Mouse (Mus musculus) limb, embryonic 14.5 days (tissue): ENCODE results near the gene Pan2. TPM values are rescaled to one million over a fixed set of nuclear protein-coding genes. Genes with fewer than 3 reads are reported as not detected.

Source experiments
- ATAC-seq: fragments of 200-750 bp; cut with Nextera tagmentation; 2 replicates; pipeline ENCODE4 v1.8.0; 2017; ENCODE audit warnings: low read depth, moderate number of reproducible peaks, moderate TSS enrichment; ENCODE audit not compliant: low FRiP score
- DNase-seq: peaks from one replicate; pipeline ENCODE4 v3.0.0-alpha.2; 2015; ENCODE audit warnings: low spot score
- H3K27ac ChIP-seq: fragments of 300-500 bp; sonication (generic); replicated peaks from 2 replicates; pipeline ENCODE4 v1.5.1; 2014; ENCODE audit warnings: low read depth, mild to moderate bottlenecking, low read length, moderate library complexity, mixed read lengths
- H3K27me3 ChIP-seq: fragments of 300-500 bp; sonication (generic); 2 replicates; pipeline ENCODE4 v1.6.1; 2014; ENCODE audit warnings: low read length, mixed read lengths; ENCODE audit not compliant: control insufficient read depth, insufficient read depth
- H3K36me3 ChIP-seq: fragments of 300-500 bp; sonication (generic); 2 replicates; pipeline ENCODE4 v1.6.1; 2014; ENCODE audit warnings: mild to moderate bottlenecking, low read length, moderate library complexity, mixed read lengths; ENCODE audit not compliant: control insufficient read depth, insufficient read depth
- H3K4me1 ChIP-seq: fragments of 300-500 bp; sonication (generic); 2 replicates; pipeline ENCODE4 v1.6.1; 2014; ENCODE audit warnings: antibody characterized with exemption, low read length, mixed read lengths; ENCODE audit not compliant: control insufficient read depth, insufficient read depth
- H3K4me2 ChIP-seq: fragments of 300-500 bp; sonication (generic); replicated peaks from 2 replicates; pipeline ENCODE4 v1.6.1; 2014; ENCODE audit warnings: low read depth, mild to moderate bottlenecking, low read length, moderate library complexity; ENCODE audit not compliant: severe bottlenecking
- H3K4me3 ChIP-seq: fragments of 300-500 bp; sonication (generic); replicated peaks from 2 replicates; pipeline ENCODE4 v1.5.1; 2014; ENCODE audit warnings: low read length
- H3K9ac ChIP-seq: fragments of 300-500 bp; sonication (generic); 2 replicates; pipeline ENCODE4 v1.6.1; 2014; ENCODE audit warnings: mild to moderate bottlenecking, low read depth, low read length, moderate library complexity; ENCODE audit not compliant: severe bottlenecking
- H3K9me3 ChIP-seq: fragments of 300-500 bp; sonication (generic); 2 replicates; pipeline ENCODE4 v1.6.1; 2016; ENCODE audit warnings: low read length; ENCODE audit not compliant: control insufficient read depth
- POLR2A ChIP-seq: fragments of 200-500 bp; IDR thresholded peaks from 2 replicates; pipeline ENCODE4 v1.8.0; 2012; ENCODE audit warnings: inconsistent platforms, mild to moderate bottlenecking, moderate library complexity, borderline replicate concordance; ENCODE audit not compliant: insufficient read depth, insufficient read length; ENCODE audit errors: extremely low read depth
- WGBS: fragments of 180-500 bp; shearing (Covaris S2); extraction: QIAGEN DNeasy Blood & Tissue Kit; methylation state at CpG from one replicate; pipeline ENCODE4 v1.1.7; 2014; 5-methylcytosine and 5-hydroxymethylcytosine counted together
- polyA plus RNA-seq, 2 experiments: library from polyadenylated mRNA; depleted of rRNA in 1 of 2; stranded (reverse) in 1 of 2; unstranded in 1 of 2; fragments of >200 nt; fragmentation: Nextera tagmentation in 1 of 2; extraction: Ambion mirVana in 1 of 2; gene quantifications; 2 replicates each; pipeline versions ENCODE4 v1.2.1 to v1.2.3; 2012 to 2014

The Pan2 gene
- polyA plus RNA-seq, 2 experiments, result 26.6 to 49.7 TPM

GRCm38 (mm10) chr10:128296370-128297090 is 6.6 kb upstream of the Pan2 start:
- Histone ChIP-seq H3K9me3 (no peaks in the 10 kb centered on the region), H3K27me3 (no peaks in the 10 kb centered on the region), H3K4me1 (peaks cover 2% of the 10 kb centered on the region; the same call in 1 of the 2 replicates), H3K9ac (no peak overlapping the region), H3K36me3 (peaks cover 19% of the 10 kb centered on the region), H3K4me3 (no peak overlapping the region), H3K4me2 (no peak overlapping the region), H3K27ac (no peak overlapping the region)
- WGBS, result 75% methylated on average over 13 of the region's 13 CpGs
- no peak for DNase-seq
- TF ChIP-seq POLR2A, result no peak
- ATAC-seq, result no peak

- no peaks in the 10 kb centered on the region for H3K27me3 ChIP-seq
- H3K27ac ChIP-seq, result no peak overlapping the region
- TF ChIP-seq POLR2A, result no peak
- DNase-seq (no peak), ATAC-seq (no peak)
- no peak overlapping the region for H3K9ac ChIP-seq
- H3K9me3 ChIP-seq, result no peaks in the 10 kb centered on the region
- peaks cover 4% of the 10 kb centered on the region; the same call in 1 of the 2 replicates for H3K4me1 ChIP-seq
- peaks cover 12% of the 10 kb centered on the region for H3K36me3 ChIP-seq
- WGBS, result 58% methylated on average over 4 of the region's 4 CpGs
- H3K4me3 ChIP-seq, result no peak overlapping the region
- H3K4me2 ChIP-seq, result no peak overlapping the region
Measured at GRCm38 (mm10) chr10:128297221-128297620, 5.9 kb upstream of the Pan2 start.

GRCm38 (mm10) chr10:128297622-128298021 is 5.5 kb upstream of the Pan2 start:
- peaks cover 7% of the 10 kb centered on the region; the same call in 1 of the 2 replicates for H3K4me1 ChIP-seq
- no peak overlapping the region for H3K4me3 ChIP-seq
- 60% methylated on average over 11 of the region's 11 CpGs for WGBS
- no peak overlapping the region for H3K27ac ChIP-seq
- H3K27me3 ChIP-seq, result no peaks in the 10 kb centered on the region
- ATAC-seq (0 out of 2 replicates have a peak, but pooled peaks have one; percentile 38), DNase-seq (peak; percentile 36)
- TF ChIP-seq POLR2A, result no peak
- H3K9me3 ChIP-seq, result no peaks in the 10 kb centered on the region
- H3K9ac ChIP-seq, result no peak overlapping the region
- H3K36me3 ChIP-seq, result peaks cover 8% of the 10 kb centered on the region
- H3K4me2 ChIP-seq, result no peak overlapping the region

DNA sequence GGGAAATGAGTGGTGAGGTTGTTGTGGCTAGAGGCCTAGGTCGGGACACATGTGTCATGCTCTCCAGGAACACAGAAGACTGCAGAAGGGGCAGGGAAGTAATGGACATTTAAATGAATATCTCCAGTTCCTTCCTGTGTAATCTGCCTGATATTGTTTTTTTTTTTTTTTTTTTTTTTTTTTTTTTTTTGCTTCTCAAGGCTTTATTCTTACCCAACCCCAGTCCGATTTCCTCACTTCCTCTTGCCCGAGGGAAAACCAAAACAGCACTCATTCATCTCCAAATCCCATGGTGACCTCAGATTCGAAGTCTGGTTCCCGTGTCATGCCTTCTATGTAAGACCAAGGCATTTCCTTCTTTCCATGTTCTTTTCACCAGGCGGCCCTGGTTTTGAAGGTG is 4.9 kb upstream of the Pan2 start:
- Histone ChIP-seq H3K36me3 (peaks cover 4% of the 10 kb centered on the region; the same call in 1 of the 2 replicates), H3K4me2 (no peak overlapping the region), H3K4me3 (no peak overlapping the region), H3K27me3 (no peaks in the 10 kb centered on the region), H3K9me3 (no peaks in the 10 kb centered on the region), H3K9ac (no peak overlapping the region), H3K27ac (no peak overlapping the region), H3K4me1 (peaks cover 7% of the 10 kb centered on the region; the same call in 1 of the 2 replicates)
- TF ChIP-seq POLR2A, result no peak
- whole genome bisulfite sequencing, result 73% methylated on average over 6 of the region's 6 CpGs
- ATAC-seq (no peak), DNase-seq (no peak)

DNA sequence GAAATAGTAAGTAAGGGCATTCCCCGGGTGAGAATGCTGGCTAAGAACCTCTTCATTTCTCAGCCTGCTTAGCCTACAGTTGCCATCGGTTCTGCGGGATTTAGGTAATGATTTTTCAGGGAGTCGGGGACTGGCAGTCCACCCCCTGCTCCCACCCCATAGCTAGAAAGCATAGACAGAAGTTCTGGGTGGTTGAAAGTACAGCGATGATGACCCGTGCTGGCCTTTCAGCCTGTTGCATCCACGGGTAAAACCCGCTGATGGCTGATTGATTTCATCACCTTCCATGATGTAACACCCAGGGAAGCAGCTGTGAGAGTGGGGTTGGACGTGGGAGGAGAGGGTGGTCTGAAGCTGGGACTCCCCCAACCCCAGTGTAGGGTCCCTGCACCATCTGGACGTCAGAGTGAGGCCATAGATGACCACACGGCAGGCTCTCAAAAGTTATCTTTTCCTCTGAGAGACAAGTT is 4.4 kb upstream of the Pan2 start, which contains the start of gene Il23a:
Il23a (minus strand) TSS at position 51 of the 470 bp plus-strand sequence.
- Histone ChIP-seq H3K36me3 (no peaks in the 10 kb centered on the region), H3K27me3 (no peaks in the 10 kb centered on the region), H3K4me3 (no peak within 1 kb of the TSS), H3K4me2 (no peak within 1 kb of the TSS), H3K27ac (no peak within 1 kb of the TSS), H3K4me1 (peaks cover 8% of the 10 kb centered on the region), H3K9ac (no peak within 1 kb of the TSS), H3K9me3 (no peaks in the 10 kb centered on the region)
- 81% methylated on average over 11 of the region's 11 CpGs for WGBS
- no peak for TF ChIP-seq POLR2A
- DNase-seq, result no peak
- ATAC-seq, result no peak

DNA sequence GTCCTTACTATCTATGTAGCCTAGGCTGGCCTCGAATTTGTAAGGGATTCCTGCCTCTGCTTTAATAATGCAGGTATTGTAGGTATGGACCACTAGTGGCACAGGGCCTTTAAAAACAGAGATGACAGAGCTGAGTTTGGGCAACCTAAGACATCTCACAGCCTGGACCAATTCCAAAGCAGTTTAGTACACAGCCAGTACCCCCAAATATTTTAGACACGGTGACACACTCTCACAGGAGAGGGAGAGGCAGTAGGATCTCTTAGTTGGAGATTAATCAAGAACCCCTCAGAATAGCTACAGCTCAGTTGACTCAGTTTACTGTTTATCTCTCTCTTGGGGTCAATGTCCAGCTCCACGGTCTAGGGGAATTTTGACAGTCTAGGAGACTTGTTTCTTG is 778 bp upstream of the Pan2 start:
- Histone ChIP-seq H3K4me1 (peaks cover 14% of the 10 kb centered on the region), H3K9me3 (no peaks in the 10 kb centered on the region), H3K4me2 (peak overlapping the region; percentile 79), H3K36me3 (peaks cover 5% of the 10 kb centered on the region), H3K4me3 (peak overlapping the region; percentile 60), H3K27ac (peak overlapping the region; percentile 97), H3K9ac (peak overlapping the region; percentile 87), H3K27me3 (no peaks in the 10 kb centered on the region)
- no peak for TF ChIP-seq POLR2A
- DNase-seq, result no peak
- ATAC-seq, result no peak
- WGBS, result 28% methylated on average over 3 of the region's 3 CpGs
